ENCODE assay signal across 19 mouse cellular contexts in the genomic region with DNA sequence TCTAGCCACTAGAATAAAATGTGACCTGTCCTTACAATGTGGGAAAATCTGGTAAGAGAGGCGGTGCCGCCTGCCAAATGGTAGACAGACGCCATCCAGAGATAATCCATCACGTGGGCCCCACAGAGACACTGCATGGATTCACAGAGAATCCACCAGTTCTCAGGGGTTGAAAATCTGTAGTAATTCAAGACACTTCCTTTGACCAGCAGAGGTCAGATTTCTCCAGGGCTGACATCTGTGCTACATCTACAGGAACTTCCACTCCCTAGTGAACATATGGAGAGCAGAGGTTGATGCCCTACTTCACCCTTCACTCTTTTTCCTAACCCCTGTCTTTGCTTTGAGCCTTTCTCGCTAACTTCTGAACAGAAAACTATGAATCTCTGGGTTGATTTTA. TPM values are rescaled to one million over a fixed set of nuclear protein-coding genes. Genes with fewer than 3 reads are reported as not detected.
DNase-seq lines count a peak whose midpoint lies in the region; ATAC-seq and TF ChIP-seq lines count a peak whose summit lies in the region.
"Had no signal": no experiment of that assay in that cellular context is flagged by ENCODE, and none has a peak within 500 bp of the region (broad histone marks: within the 10 kb centered on the region; RNA-seq: fewer than 3 reads in every experiment).

No protein-coding gene starts in this region.

- TF ChIP-seq CTCF in liver, postnatal 0 days (IDR thresholded peaks at IDR 0.05; ENCODE audit: low read depth), result peak; percentile 23; the same call in 1 of the 2 replicates

- ATAC-seq in liver, postnatal 0 days, result no peak
- ATAC-seq in liver, embryonic 12.5 days, result no peak
- ATAC-seq in forebrain, embryonic 14.5 days, result no peak
- ATAC-seq: activated CD4-positive, CD25-positive, alpha-beta regulatory T cell, adult 4 months; forebrain, embryonic 13.5 days; midbrain, embryonic 16.5 days had no signal

- H3K27ac ChIP-seq in liver, postnatal 0 days (ENCODE audit: low read depth), result no peak overlapping the region
- H3K27ac ChIP-seq in liver, embryonic 12.5 days, result no peak overlapping the region
- H3K27ac ChIP-seq in forebrain, embryonic 14.5 days (ENCODE audit: low read depth, low read length), result no peak overlapping the region
- H3K27ac ChIP-seq: forebrain, embryonic 13.5 days; gastrocnemius, adult 2 months; neural tube, embryonic 12.5 days had no signal

- H3K36me3 ChIP-seq in liver, postnatal 0 days (replicated peaks; ENCODE audit: insufficient read depth, low read length), result no peaks in the 10 kb centered on the region
- no peaks in the 10 kb centered on the region for H3K36me3 ChIP-seq in liver, embryonic 12.5 days
- H3K36me3 ChIP-seq in forebrain, embryonic 14.5 days (ENCODE audit: control insufficient read depth, insufficient read depth, low read length), result no peaks in the 10 kb centered on the region
- H3K36me3 ChIP-seq: neural tube, embryonic 12.5 days had no signal

- no peak overlapping the region for H3K4me3 ChIP-seq in liver, postnatal 0 days (ENCODE audit: low read depth, low read length)
- no peak overlapping the region for H3K4me3 ChIP-seq in liver, embryonic 12.5 days
- H3K4me3 ChIP-seq in forebrain, embryonic 14.5 days (ENCODE audit: low read depth, low read length), result no peak overlapping the region
- H3K4me3 ChIP-seq: forebrain, embryonic 13.5 days; gastrocnemius, adult 2 months; neural tube, embryonic 12.5 days had no signal

- WGBS in liver, postnatal 0 days (ENCODE audit: insufficient replicate concordance), result 77% methylated on average over 5 of the region's 5 CpGs
- 52% methylated on average over 5 of the region's 5 CpGs for WGBS in liver, embryonic 12.5 days (ENCODE audit: insufficient replicate concordance)
- WGBS in forebrain, embryonic 14.5 days, result 84% methylated on average over 5 of the region's 5 CpGs

- no peaks in the 10 kb centered on the region for H3K27me3 ChIP-seq in liver, postnatal 0 days (ENCODE audit: insufficient read depth, low read length)
- H3K27me3 ChIP-seq in liver, embryonic 12.5 days (replicated peaks), result peaks cover 6% of the 10 kb centered on the region
- no peaks in the 10 kb centered on the region for H3K27me3 ChIP-seq in forebrain, embryonic 14.5 days (replicated peaks; ENCODE audit: control insufficient read depth, insufficient read depth, low read length)
- H3K27me3 ChIP-seq: forebrain, embryonic 13.5 days; neural tube, embryonic 12.5 days had no signal

- H3K9ac ChIP-seq in liver, postnatal 0 days (replicated peaks), result no peak overlapping the region
- H3K9ac ChIP-seq in liver, embryonic 12.5 days, result no peak overlapping the region
- H3K9ac ChIP-seq in forebrain, embryonic 14.5 days (ENCODE audit: low read length), result no peak overlapping the region
- H3K9ac ChIP-seq: forebrain, embryonic 13.5 days; neural tube, embryonic 12.5 days had no signal

- peak; percentile 32 for DNase-seq in embryo, embryonic 10 days (ENCODE audit: low spot score)
- DNase-seq in embryo, embryonic 9.5 days (ENCODE audit: extremely low spot score), result no peak
- no peak for DNase-seq in liver, postnatal 0 days
- DNase-seq in R1 (ENCODE audit: low read depth, low spot score), result peak; percentile 23
- DNase-seq in retina, postnatal 1 day, result peak; percentile 30
- no peak for DNase-seq in frontal cortex, postnatal 10 days (ENCODE audit: low spot score in 2 of 2)
- DNase-seq in forebrain, embryonic 14.5 days (ENCODE audit: low spot score), result no peak
- DNase-seq: cerebellum, postnatal 25 days; gastrocnemius, adult 2 months; heart, adult 18-20 months; heart, postnatal 4 days; kidney, postnatal 14 days; spleen, adult 18-20 months; thymus, postnatal 36 days had no signal

- H3K4me2 ChIP-seq in liver, postnatal 0 days (ENCODE audit: low read depth, low read length), result no peak overlapping the region
- H3K4me2 ChIP-seq in liver, embryonic 12.5 days, result no peak overlapping the region
- no peak overlapping the region for H3K4me2 ChIP-seq in forebrain, embryonic 14.5 days (ENCODE audit: low read length)
- H3K4me2 ChIP-seq: forebrain, embryonic 13.5 days; neural tube, embryonic 12.5 days had no signal

- no peaks in the 10 kb centered on the region for H3K9me3 ChIP-seq in liver, postnatal 0 days (ENCODE audit: low read length)
- no peaks in the 10 kb centered on the region for H3K9me3 ChIP-seq in liver, embryonic 12.5 days (replicated peaks)
- H3K9me3 ChIP-seq in forebrain, embryonic 14.5 days (replicated peaks; ENCODE audit: control insufficient read depth, low read length), result no peaks in the 10 kb centered on the region
- H3K9me3 ChIP-seq: forebrain, embryonic 13.5 days; neural tube, embryonic 12.5 days had no signal

- TF ChIP-seq EP300 in liver, postnatal 0 days (IDR thresholded peaks at IDR 0.05; ENCODE audit: low read depth), result no peak

- no peaks in the 10 kb centered on the region for H3K4me1 ChIP-seq in liver, postnatal 0 days (ENCODE audit: insufficient read depth)
- H3K4me1 ChIP-seq in liver, embryonic 12.5 days, result no peaks in the 10 kb centered on the region
- no peaks in the 10 kb centered on the region for H3K4me1 ChIP-seq in forebrain, embryonic 14.5 days (ENCODE audit: control insufficient read depth, insufficient read depth, low read length)
- H3K4me1 ChIP-seq: forebrain, embryonic 13.5 days had no signal

RNA-seq across cellular contexts. Expression of a gene that starts 56.9 kb away (rescaled TPM):
- not detected in 2 replicates for polyA plus RNA-seq in liver, postnatal 0 days (2015; fragmentation: Nextera tagmentation; extraction: Ambion mirVana)
- polyA plus RNA-seq in liver, embryonic 12.5 days (2016; fragmentation: Nextera tagmentation; extraction: Ambion mirVana), result 0.07 and 0.11 TPM in 2 replicates
- polyA plus RNA-seq in forebrain, embryonic 14.5 days (2014; fragmentation: Nextera tagmentation; extraction: Ambion mirVana), result 0.61 and 1.1 TPM in 2 replicates
- polyA plus RNA-seq: activated CD4-positive, CD25-positive, alpha-beta regulatory T cell, adult 4 months had no signal

Comparison
In these comparisons a context has a peak if more than half of its experiments do, and no peak if none do; other contexts are left out.
1. DNase-seq: peak in embryo, embryonic 10 days (single experiment), R1 (single experiment) and retina, postnatal 1 day (single experiment); none in embryo, embryonic 9.5 days (single experiment), liver, postnatal 0 days (single experiment), frontal cortex, postnatal 10 days (0 of 2) and forebrain, embryonic 14.5 days (single experiment).